Mouse (Mus musculus): ENCODE results near the gene Nabp2.

The Nabp2 gene

GRCm38 (mm10) chr10:128388941-128389340 lies 22.4 kb downstream of the Nabp2 start:
- DNase-seq (ENCODE audit: low spot score in 2 of 2), result no peak

- DNase-seq (ENCODE audit: low spot score in 2 of 2), result no peak
Measured at GRCm38 (mm10) chr10:128385902-128386301, 25.4 kb downstream of the Nabp2 start.

- DNase-seq (ENCODE audit: low spot score in 2 of 2), result no peak
Measured at GRCm38 (mm10) chr10:128382482-128382881, 28.8 kb downstream of the Nabp2 start.

GRCm38 (mm10) chr10:128380565-128380964 lies 30.7 kb downstream of the Nabp2 start:
- no peak for DNase-seq (ENCODE audit: low spot score in 2 of 2)

GRCm38 (mm10) chr10:128379260-128379659 lies 32.0 kb downstream of the Nabp2 start:
- DNase-seq (ENCODE audit: low spot score in 2 of 2), result no peak

GRCm38 (mm10) chr10:128378462-128378861 lies 32.8 kb downstream of the Nabp2 start:
- no peak for DNase-seq (ENCODE audit: low spot score in 2 of 2)

GRCm38 (mm10) chr10:128377940-128378448 lies 33.3 kb downstream of the Nabp2 start:
- no peak for DNase-seq (ENCODE audit: low spot score in 2 of 2)

- DNase-seq (ENCODE audit: low spot score in 2 of 2), result no peak
Measured at GRCm38 (mm10) chr10:128377222-128377939, 33.9 kb downstream of the Nabp2 start.

- peak; percentile 43 to 61 for DNase-seq (ENCODE audit: low spot score in 2 of 2)
Measured at GRCm38 (mm10) chr10:128376455-128377211, 34.7 kb downstream of the Nabp2 start, which contains the start of gene Ankrd52. TSS of gene Ankrd52 (plus strand) at chr10:128377115.

- DNase-seq (ENCODE audit: low spot score in 2 of 2), result no peak
Measured at GRCm38 (mm10) chr10:128376099-128376454, 35.2 kb downstream of the Nabp2 start.

- DNase-seq (ENCODE audit: low spot score in 2 of 2), result no peak
Measured at GRCm38 (mm10) chr10:128374393-128374792, 36.9 kb downstream of the Nabp2 start.

GRCm38 (mm10) chr10:128372989-128373748 lies 38.1 kb downstream of the Nabp2 start:
- DNase-seq (ENCODE audit: low spot score in 2 of 2), result no peak

- no peak for DNase-seq (ENCODE audit: low spot score in 2 of 2)
Measured at GRCm38 (mm10) chr10:128372142-128372541, 39.1 kb downstream of the Nabp2 start.

GRCm38 (mm10) chr10:128370601-128371000 lies 40.7 kb downstream of the Nabp2 start:
- no peak for DNase-seq (ENCODE audit: low spot score in 2 of 2)

GRCm38 (mm10) chr10:128370021-128370420 lies 41.3 kb downstream of the Nabp2 start:
- no peak for DNase-seq (ENCODE audit: low spot score in 2 of 2)

GRCm38 (mm10) chr10:128369599-128369998 lies 41.7 kb downstream of the Nabp2 start:
- no peak for DNase-seq (ENCODE audit: low spot score in 2 of 2)

GRCm38 (mm10) chr10:128369218-128369543 lies 42.1 kb downstream of the Nabp2 start:
- DNase-seq (ENCODE audit: low spot score in 2 of 2), result no peak

- peak; percentile 92 to 96 for DNase-seq (ENCODE audit: low spot score in 2 of 2)
Measured at GRCm38 (mm10) chr10:128368402-128369217, 42.7 kb downstream of the Nabp2 start, which contains the start of gene Coq10a. TSS of gene Coq10a (minus strand) at chr10:128368997.

GRCm38 (mm10) chr10:128367899-128368401 lies 43.3 kb downstream of the Nabp2 start:
- no peak for DNase-seq (ENCODE audit: low spot score in 2 of 2)

- DNase-seq (ENCODE audit: low spot score in 2 of 2), result no peak
Measured at GRCm38 (mm10) chr10:128362568-128362967, 48.7 kb downstream of the Nabp2 start.

GRCm38 (mm10) chr10:128361836-128362235 lies 49.5 kb downstream of the Nabp2 start:
- no peak for DNase-seq (ENCODE audit: low spot score in 2 of 2)

Data from right cerebral cortex, postnatal 36 days (tissue).